In the genomic region with DNA sequence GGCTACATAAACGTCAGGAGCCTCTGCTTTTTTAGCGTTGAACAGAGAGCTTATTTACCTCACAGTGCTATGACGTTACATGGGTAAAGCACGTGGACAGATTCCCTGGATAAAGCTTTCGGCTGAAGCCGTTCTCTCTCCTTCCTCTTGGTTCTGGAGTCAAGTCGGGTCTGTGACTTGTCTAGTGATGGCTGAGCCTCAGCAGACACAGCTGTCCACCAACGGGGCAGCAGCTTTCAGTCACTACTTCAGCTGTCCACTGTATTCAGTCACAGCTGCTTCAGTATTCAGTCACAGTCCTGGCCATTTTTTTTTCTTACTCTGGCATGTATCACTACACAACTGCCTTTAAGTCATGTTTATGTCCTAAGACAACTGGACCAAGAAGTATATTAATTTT, we compare ENCODE assay signal across 24 mouse cellular contexts. TPM values are rescaled to one million over a fixed set of nuclear protein-coding genes. Genes with fewer than 3 reads are reported as not detected.
DNase-seq lines count a peak whose midpoint lies in the region; ATAC-seq and TF ChIP-seq lines count a peak whose summit lies in the region.
"Had no signal": no experiment of that assay in that cellular context is flagged by ENCODE, and none has a peak within 500 bp of the region (broad histone marks: within the 10 kb centered on the region; RNA-seq: fewer than 3 reads in every experiment).

No protein-coding gene starts in this region.

- no peak for TF ChIP-seq CTCF in lung, postnatal 0 days (IDR thresholded peaks at IDR 0.05)

- H3K4me1 ChIP-seq in kidney, embryonic 15.5 days = no peaks in the 10 kb centered on the region
- H3K4me1 ChIP-seq in lung, postnatal 0 days (ENCODE audit: insufficient read depth, low read depth, low read length) = no peaks in the 10 kb centered on the region
- no peaks in the 10 kb centered on the region for H3K4me1 ChIP-seq in limb, embryonic 12.5 days (replicated peaks)
- H3K4me1 ChIP-seq: forebrain, embryonic 13.5 days; liver, embryonic 13.5 days; midbrain, embryonic 15.5 days had no signal

- H3K4me3 ChIP-seq in kidney, embryonic 15.5 days (replicated peaks) = no peak overlapping the region
- H3K4me3 ChIP-seq in lung, postnatal 0 days (ENCODE audit: low read depth, low read length) = no peak overlapping the region
- H3K4me3 ChIP-seq in limb, embryonic 12.5 days (replicated peaks) = no peak overlapping the region
- no peak overlapping the region for H3K4me3 ChIP-seq in myocyte
- H3K4me3 ChIP-seq: forebrain, embryonic 13.5 days; liver, embryonic 13.5 days; midbrain, embryonic 15.5 days had no signal

- peaks cover 7% of the 10 kb centered on the region; the same call in 1 of the 2 replicates for H3K9me3 ChIP-seq in kidney, embryonic 15.5 days (replicated peaks)
- no peaks in the 10 kb centered on the region for H3K9me3 ChIP-seq in lung, postnatal 0 days (ENCODE audit: low read length)
- H3K9me3 ChIP-seq in limb, embryonic 12.5 days = peaks cover 4% of the 10 kb centered on the region; the same call in 1 of the 2 replicates
- H3K9me3 ChIP-seq: forebrain, embryonic 13.5 days; liver, embryonic 13.5 days; midbrain, embryonic 15.5 days had no signal

- H3K4me2 ChIP-seq in kidney, embryonic 15.5 days = no peak overlapping the region
- no peak overlapping the region for H3K4me2 ChIP-seq in lung, postnatal 0 days (replicated peaks; ENCODE audit: low read depth, low read length)
- no peak overlapping the region for H3K4me2 ChIP-seq in limb, embryonic 12.5 days
- no peak overlapping the region for H3K4me2 ChIP-seq in myocyte (ENCODE audit: low read depth)
- H3K4me2 ChIP-seq: forebrain, embryonic 13.5 days; heart, embryonic 11.5 days; hindbrain, embryonic 14.5 days; liver, embryonic 13.5 days; midbrain, embryonic 15.5 days had no signal

- DNase-seq in kidney, adult 11 months = no peak
- DNase-seq in lung, postnatal 0 days (ENCODE audit: low spot score) = peak; percentile 10
- DNase-seq in lung, postnatal 25 days (ENCODE audit: low spot score) = no peak
- no peak for DNase-seq in urinary bladder, adult 2 months (ENCODE audit: low spot score)
- DNase-seq: adrenal gland, postnatal 36 days; B cell, adult 2 months; cerebellum, adult 18-20 months; cerebellum, postnatal 10 days; gastrocnemius, postnatal 14 days; heart, postnatal 10 days; layer of hippocampus, adult 9-11 months; liver, embryonic 13.5 days; lung, adult 2 months; spleen, adult 18-20 months; thymus, postnatal 14 days had no signal

- peak; percentile 46 for ATAC-seq in kidney, embryonic 15.5 days (replicated peaks; ENCODE audit: low FRiP score)
- no peak for ATAC-seq in lung, postnatal 0 days
- 0 out of 2 replicates have a peak, but pooled peaks have one; percentile 56 for ATAC-seq in limb, embryonic 12.5 days (ENCODE audit: insufficient number of reproducible peaks, insufficient read depth, low FRiP score, low TSS enrichment, low read depth)
- ATAC-seq: forebrain, embryonic 13.5 days; intestine, postnatal 0 days; midbrain, embryonic 15.5 days had no signal

- no peak overlapping the region for H3K27ac ChIP-seq in kidney, embryonic 15.5 days
- H3K27ac ChIP-seq in lung, postnatal 0 days (ENCODE audit: low read length) = no peak overlapping the region
- no peak overlapping the region for H3K27ac ChIP-seq in limb, embryonic 12.5 days
- H3K27ac ChIP-seq: forebrain, embryonic 13.5 days; hindbrain, embryonic 14.5 days; liver, embryonic 13.5 days; macrophage; midbrain, embryonic 15.5 days had no signal

- H3K36me3 ChIP-seq in kidney, embryonic 15.5 days = no peaks in the 10 kb centered on the region
- H3K36me3 ChIP-seq in lung, postnatal 0 days (ENCODE audit: insufficient read depth, low read length) = no peaks in the 10 kb centered on the region
- no peaks in the 10 kb centered on the region for H3K36me3 ChIP-seq in limb, embryonic 12.5 days
- H3K36me3 ChIP-seq in myocyte (ENCODE audit: control insufficient read depth, insufficient read depth) = no peaks in the 10 kb centered on the region
- H3K36me3 ChIP-seq: liver, embryonic 13.5 days; midbrain, embryonic 15.5 days had no signal

- 49% methylated on average over 8 of the region's 8 CpGs for WGBS in kidney, embryonic 15.5 days
- WGBS in lung, postnatal 0 days = 68% methylated on average over 8 of the region's 8 CpGs
- 56% methylated on average over 8 of the region's 8 CpGs for WGBS in limb, embryonic 12.5 days

- no peak overlapping the region for H3ac ChIP-seq in myocyte (ENCODE audit: control insufficient read depth, insufficient read length)

- TF ChIP-seq POLR2A in myocyte (IDR thresholded peaks at IDR 0.05; ENCODE audit: insufficient read length, low read depth) = no peak

- no peak overlapping the region for H3K9ac ChIP-seq in kidney, embryonic 15.5 days
- no peak overlapping the region for H3K9ac ChIP-seq in lung, postnatal 0 days (replicated peaks; ENCODE audit: low read depth)
- H3K9ac ChIP-seq in limb, embryonic 12.5 days (replicated peaks) = no peak overlapping the region
- H3K9ac ChIP-seq: forebrain, embryonic 13.5 days; hindbrain, embryonic 14.5 days; liver, embryonic 13.5 days; midbrain, embryonic 15.5 days had no signal

- no peaks in the 10 kb centered on the region for H3K79me2 ChIP-seq in myocyte (ENCODE audit: control insufficient read depth, insufficient read depth)

- no peak for TF ChIP-seq EP300 in lung, postnatal 0 days (IDR thresholded peaks at IDR 0.05)

- no peaks in the 10 kb centered on the region for H3K27me3 ChIP-seq in kidney, embryonic 15.5 days
- H3K27me3 ChIP-seq in lung, postnatal 0 days (replicated peaks; ENCODE audit: insufficient read depth, low read length) = no peaks in the 10 kb centered on the region
- no peaks in the 10 kb centered on the region for H3K27me3 ChIP-seq in limb, embryonic 12.5 days
- no peaks in the 10 kb centered on the region for H3K27me3 ChIP-seq in myocyte (ENCODE audit: control insufficient read depth, insufficient read depth, insufficient read length)
- H3K27me3 ChIP-seq: forebrain, embryonic 13.5 days; liver, embryonic 13.5 days; midbrain, embryonic 15.5 days had no signal

TF ChIP-seq in myocyte, 11 proteins besides CTCF, POLR2A, EP300 and RAD21:
- TF ChIP-seq MAX (IDR thresholded peaks at IDR 0.05; ENCODE audit: low read depth) (no peak), TCF12 (IDR thresholded peaks at IDR 0.05; ENCODE audit: insufficient read depth, poor library complexity, severe bottlenecking) (peak; percentile 70), POLR2AphosphoS2 (IDR thresholded peaks at IDR 0.05; ENCODE audit: insufficient read length, low read depth) (no peak), TCF3 (IDR thresholded peaks at IDR 0.05; ENCODE audit: insufficient read length, low read depth) (peak; percentile 90), E2F4 (IDR thresholded peaks at IDR 0.05; ENCODE audit: insufficient read depth) (no peak), CEBPB (IDR thresholded peaks at IDR 0.05; ENCODE audit: insufficient read depth, poor library complexity, severe bottlenecking) (no peak), REST (IDR thresholded peaks at IDR 0.05; ENCODE audit: insufficient read depth, insufficient read length) (no peak), MYOG (IDR thresholded peaks at IDR 0.05; ENCODE audit: control insufficient read depth in 1 of 3, insufficient read depth in 1 of 3, insufficient read length in 2 of 3, low read depth in 2 of 3) (peak; percentile 91 to 93 (median 92)), MYOD1 (IDR thresholded peaks at IDR 0.05; ENCODE audit: control insufficient read depth in 1 of 3, insufficient read length in 2 of 3, low read depth in 2 of 3) (peak; percentile 82 to 96 (median 92)), SRF (IDR thresholded peaks at IDR 0.05; ENCODE audit: control insufficient read depth, insufficient read length, low read depth) (no peak), USF1 (IDR thresholded peaks at IDR 0.05; ENCODE audit: low read depth) (no peak)

RNA-seq across cellular contexts. Expression of a gene that starts 4.0 kb away (rescaled TPM):
- polyA plus RNA-seq in kidney, embryonic 15.5 days (2015; fragmentation: Nextera tagmentation; extraction: Ambion mirVana) = 0.63 and 0.78 TPM in 2 replicates
- polyA plus RNA-seq in lung, postnatal 0 days (2015; fragmentation: Nextera tagmentation; extraction: Ambion mirVana) = 6.4 and 6.6 TPM in 2 replicates
- polyA plus RNA-seq in limb, embryonic 12.5 days (2016; fragmentation: Nextera tagmentation; extraction: Ambion mirVana) = 2.1 and 3.7 TPM in 2 replicates
- polyA plus RNA-seq in myocyte (2012; fragmentation: generic; extraction: Trizol) = 122 TPM
- polyA plus RNA-seq in urinary bladder, adult 2 months (2012; rRNA removed) = 7.4 and 8.1 TPM in 2 replicates
- polyA plus RNA-seq: macrophage had no signal

Comparison
In these comparisons a context has a peak if more than half of its experiments do, and no peak if none do; other contexts are left out.
1. RNA of a gene that starts 4.0 kb away (polyA plus RNA-seq): 122 TPM in myocyte (single experiment); 7.4 to 8.1 TPM in urinary bladder, adult 2 months, 6.4 to 6.6 TPM in lung, postnatal 0 days, 2.1 to 3.7 TPM in limb, embryonic 12.5 days and 0.63 to 0.78 TPM in kidney, embryonic 15.5 days; every median in the first group is over 10 times any median in the second.